Mouse (Mus musculus) kidney, embryonic 14.5 days (tissue): ENCODE results near the gene Tarbp1. TPM values are rescaled to one million over a fixed set of nuclear protein-coding genes. Genes with fewer than 3 reads are reported as not detected.
A peak's percentile ranks its signal among the peaks of the same experiment; 100 is the strongest.

Source experiments
- ATAC-seq: fragments of 200-750 bp; cut with Nextera tagmentation; 2 replicates; pipeline ENCODE4 v1.8.0; 2017; ENCODE audit warnings: moderate number of reproducible peaks, mild to moderate bottlenecking, moderate TSS enrichment, moderate library complexity; ENCODE audit not compliant: low FRiP score, low TSS enrichment
- H3K27ac ChIP-seq: fragments of 300-500 bp; sonication (generic); 2 replicates; pipeline ENCODE4 v1.5.1; 2014; ENCODE audit warnings: low read depth, mild to moderate bottlenecking, low read length, moderate library complexity, mixed read lengths
- H3K27me3 ChIP-seq: fragments of 300-500 bp; sonication (generic); 2 replicates; pipeline ENCODE4 v1.6.1; 2014; ENCODE audit warnings: mild to moderate bottlenecking, low read length; ENCODE audit not compliant: control insufficient read depth, insufficient read depth
- H3K36me3 ChIP-seq: fragments of 300-500 bp; sonication (generic); 2 replicates; pipeline ENCODE4 v1.6.1; 2014; ENCODE audit warnings: low read length, mixed read lengths; ENCODE audit not compliant: control insufficient read depth, insufficient read depth
- H3K4me1 ChIP-seq: fragments of 300-500 bp; sonication (generic); 2 replicates; pipeline ENCODE4 v1.6.1; 2014; ENCODE audit warnings: low read length, mixed read lengths; ENCODE audit not compliant: control insufficient read depth, insufficient read depth
- H3K4me2 ChIP-seq: fragments of 300-500 bp; sonication (generic); replicated peaks from 2 replicates; pipeline ENCODE4 v1.6.1; 2014; ENCODE audit warnings: low read depth, mild to moderate bottlenecking, low read length
- H3K4me3 ChIP-seq: fragments of 300-500 bp; sonication (generic); 2 replicates; pipeline ENCODE4 v1.5.1; 2014; ENCODE audit warnings: mild to moderate bottlenecking, low read length
- H3K9ac ChIP-seq: fragments of 300-500 bp; sonication (generic); 2 replicates; pipeline ENCODE4 v1.6.1; 2014; ENCODE audit warnings: low read depth, mild to moderate bottlenecking, low read length, moderate library complexity
- H3K9me3 ChIP-seq: fragments of 300-500 bp; sonication (generic); 2 replicates; pipeline ENCODE4 v1.6.1; 2016; ENCODE audit warnings: low read length; ENCODE audit not compliant: control insufficient read depth
- WGBS: fragments of 180-500 bp; shearing (Covaris S2); extraction: QIAGEN DNeasy Blood & Tissue Kit; methylation state at CpG from one replicate; pipeline ENCODE4 v1.1.7; 2014; 5-methylcytosine and 5-hydroxymethylcytosine counted together
- polyA plus RNA-seq: library from polyadenylated mRNA; unstranded; fragments of >200 nt; fragmentation: Nextera tagmentation; extraction: Ambion mirVana; gene quantifications from 2 replicates; pipeline ENCODE4 v1.2.1, GENCODE M21; 2014

Gene Tarbp1
- polyA plus RNA-seq, 1 experiment from 2014 or later: 6.3 TPM

- no peak overlapping the region for H3K27ac ChIP-seq
- no peaks in the 10 kb centered on the region for H3K4me1 ChIP-seq
- no peak overlapping the region for H3K4me3 ChIP-seq
- ATAC-seq: no peak
- H3K27me3 ChIP-seq: no peaks in the 10 kb centered on the region
- no peak overlapping the region for H3K9ac ChIP-seq
- no peak overlapping the region for H3K4me2 ChIP-seq
- H3K36me3 ChIP-seq: no peaks in the 10 kb centered on the region
- 85% methylated on average over 6 of the region's 6 CpGs for WGBS
- peaks cover 5% of the 10 kb centered on the region; the same call in 1 of the 2 replicates for H3K9me3 ChIP-seq
These were observed 34.8 kb upstream of the Tarbp1 start for GRCm38 (mm10) chr8:126509635-126510034.

- H3K4me1 ChIP-seq: no peaks in the 10 kb centered on the region
- peaks cover 5% of the 10 kb centered on the region; the same call in 1 of the 2 replicates for H3K9me3 ChIP-seq
- H3K27me3 ChIP-seq: no peaks in the 10 kb centered on the region
- no peak overlapping the region for H3K9ac ChIP-seq
- no peak for ATAC-seq
- WGBS: 83% methylated on average over 8 of the region's 8 CpGs
- H3K36me3 ChIP-seq: no peaks in the 10 kb centered on the region
- no peak overlapping the region for H3K27ac ChIP-seq
- H3K4me3 ChIP-seq: no peak overlapping the region
- H3K4me2 ChIP-seq: no peak overlapping the region
These were observed 34.2 kb upstream of the Tarbp1 start for GRCm38 (mm10) chr8:126508871-126509586.

GRCm38 (mm10) chr8:126508221-126508620, 33.4 kb upstream of the Tarbp1 start:
- H3K27ac ChIP-seq: no peak overlapping the region
- no peaks in the 10 kb centered on the region for H3K4me1 ChIP-seq
- H3K36me3 ChIP-seq: no peaks in the 10 kb centered on the region
- no peak overlapping the region for H3K4me3 ChIP-seq
- no peak for ATAC-seq
- H3K27me3 ChIP-seq: no peaks in the 10 kb centered on the region
- H3K9me3 ChIP-seq: peaks cover 5% of the 10 kb centered on the region; the same call in 1 of the 2 replicates
- H3K9ac ChIP-seq: no peak overlapping the region
- 98% methylated on average over 2 of the region's 2 CpGs for WGBS
- no peak overlapping the region for H3K4me2 ChIP-seq

- Histone ChIP-seq H3K4me3 (no peak overlapping the region), H3K4me2 (no peak overlapping the region), H3K9ac (no peak overlapping the region), H3K27ac (0 out of 2 replicates have a peak overlapping the region, but pooled peaks have one; percentile 5), H3K36me3 (no peaks in the 10 kb centered on the region), H3K9me3 (peaks cover 5% of the 10 kb centered on the region; the same call in 1 of the 2 replicates), H3K27me3 (no peaks in the 10 kb centered on the region), H3K4me1 (no peaks in the 10 kb centered on the region)
- ATAC-seq: peak; percentile 65
- WGBS: 22% methylated on average over 16 of the region's 16 CpGs
These were observed 29.8 kb upstream of the Tarbp1 start for GRCm38 (mm10) chr8:126504492-126505182.

- ATAC-seq: peak; percentile 37; the same call in 1 of the 2 replicates
- Histone ChIP-seq H3K9me3 (peaks cover 5% of the 10 kb centered on the region; the same call in 1 of the 2 replicates), H3K27ac (no peak overlapping the region), H3K36me3 (no peaks in the 10 kb centered on the region), H3K4me1 (peaks cover 6% of the 10 kb centered on the region), H3K9ac (no peak overlapping the region), H3K27me3 (no peaks in the 10 kb centered on the region), H3K4me3 (no peak overlapping the region), H3K4me2 (no peak overlapping the region)
- 37% methylated on average over 2 of the region's 2 CpGs for WGBS
These were observed 27.9 kb upstream of the Tarbp1 start for GRCm38 (mm10) chr8:126502722-126503121.

GRCm38 (mm10) chr8:126499371-126499770, 24.5 kb upstream of the Tarbp1 start:
- no peaks in the 10 kb centered on the region for H3K36me3 ChIP-seq
- no peak overlapping the region for H3K4me2 ChIP-seq
- no peak overlapping the region for H3K27ac ChIP-seq
- ATAC-seq: no peak
- peaks cover 7% of the 10 kb centered on the region for H3K4me1 ChIP-seq
- no peaks in the 10 kb centered on the region for H3K27me3 ChIP-seq
- H3K9ac ChIP-seq: no peak overlapping the region
- WGBS: 94% methylated on average over 2 of the region's 2 CpGs
- no peak overlapping the region for H3K4me3 ChIP-seq
- H3K9me3 ChIP-seq: no peaks in the 10 kb centered on the region

GRCm38 (mm10) chr8:126498465-126498864, 23.6 kb upstream of the Tarbp1 start:
- H3K4me3 ChIP-seq: no peak overlapping the region

GRCm38 (mm10) chr8:126497541-126498428, 22.9 kb upstream of the Tarbp1 start:
- H3K27ac ChIP-seq: peak overlapping the region; percentile 85
- peak overlapping the region; percentile 55 for H3K4me2 ChIP-seq
- H3K36me3 ChIP-seq: no peaks in the 10 kb centered on the region
- peak overlapping the region; percentile 62 for H3K9ac ChIP-seq
- ATAC-seq: peak; percentile 92
- peak overlapping the region; percentile 31 for H3K4me3 ChIP-seq
- no peaks in the 10 kb centered on the region for H3K27me3 ChIP-seq
- no peaks in the 10 kb centered on the region for H3K9me3 ChIP-seq
- H3K4me1 ChIP-seq: peaks cover 7% of the 10 kb centered on the region
- WGBS: 9% methylated on average over 27 of the region's 27 CpGs

More at GRCm38 (mm10) chr8:126498465-126498864, 23.6 kb upstream of the Tarbp1 start:
- Histone ChIP-seq H3K36me3 (no peaks in the 10 kb centered on the region), H3K27ac (peak overlapping the region; percentile 85), H3K4me1 (peaks cover 7% of the 10 kb centered on the region), H3K9ac (0 out of 2 replicates have a peak overlapping the region, but pooled peaks have one; percentile 62), H3K27me3 (no peaks in the 10 kb centered on the region), H3K4me2 (peak overlapping the region; percentile 55), H3K9me3 (no peaks in the 10 kb centered on the region)
- ATAC-seq: no peak
- 51% methylated on average over 6 of the region's 6 CpGs for WGBS
